Mouse (Mus musculus) midbrain, embryonic 11.5 days (tissue): Measurements from ENCODE around the gene Slc22a14. TPM values are rescaled to one million over a fixed set of nuclear protein-coding genes. Genes with fewer than 3 reads are reported as not detected.

Experiments used
- ATAC-seq: fragments of 200-750 bp; cut with Nextera tagmentation; 2 replicates; pipeline ENCODE4 v1.8.0; 2017; ENCODE audit warnings: moderate TSS enrichment, moderate library complexity; ENCODE audit not compliant: low FRiP score
- DNase-seq: peaks from one replicate; pipeline ENCODE4 v3.0.0; 2015; ENCODE audit warnings: low spot score; ENCODE audit errors: missing footprints
- H3K27ac ChIP-seq: fragments of 300-500 bp; sonication (generic); 2 replicates; pipeline ENCODE4 v1.5.1; 2014; ENCODE audit warnings: low read depth, low read length
- H3K27me3 ChIP-seq: fragments of 300-500 bp; sonication (generic); 2 replicates; pipeline ENCODE4 v1.6.1; 2014; ENCODE audit warnings: mild to moderate bottlenecking, low read length, moderate library complexity, mixed read lengths; ENCODE audit not compliant: control insufficient read depth, insufficient read depth
- H3K36me3 ChIP-seq: fragments of 300-500 bp; sonication (generic); 2 replicates; pipeline ENCODE4 v1.6.1; 2014; ENCODE audit warnings: mild to moderate bottlenecking, low read length, moderate library complexity, mixed read lengths; ENCODE audit not compliant: control insufficient read depth, insufficient read depth
- H3K4me1 ChIP-seq: fragments of 300-500 bp; sonication (generic); 2 replicates; pipeline ENCODE4 v1.6.1; 2014; ENCODE audit warnings: low read length; ENCODE audit not compliant: control insufficient read depth, insufficient read depth
- H3K4me2 ChIP-seq: fragments of 300-500 bp; sonication (generic); 2 replicates; pipeline ENCODE4 v1.6.1; 2014; ENCODE audit warnings: mild to moderate bottlenecking, moderate library complexity
- H3K4me3 ChIP-seq: fragments of 300-500 bp; sonication (generic); 2 replicates; pipeline ENCODE4 v1.5.1; 2014; ENCODE audit warnings: low read depth, low read length
- H3K9ac ChIP-seq: fragments of 300-500 bp; sonication (generic); 2 replicates; pipeline ENCODE4 v1.6.1; 2014; ENCODE audit warnings: low read length
- H3K9me3 ChIP-seq: fragments of 300-500 bp; sonication (generic); 2 replicates; pipeline ENCODE4 v1.6.1; 2016; ENCODE audit warnings: low read length; ENCODE audit not compliant: control insufficient read depth
- WGBS: fragments of 180-500 bp; shearing (Covaris S2); extraction: QIAGEN DNeasy Blood & Tissue Kit; methylation state at CpG from one replicate; pipeline ENCODE4 v1.1.7; 2014; 5-methylcytosine and 5-hydroxymethylcytosine counted together
- polyA plus RNA-seq: library from polyadenylated mRNA; unstranded; fragments of >200 nt; fragmentation: Nextera tagmentation; extraction: Ambion mirVana; gene quantifications from 2 replicates; pipeline ENCODE4 v1.2.1, GENCODE M21; 2014

Gene Slc22a14
- polyA plus RNA-seq, 1 experiment from 2014 or later: not detected

DNA sequence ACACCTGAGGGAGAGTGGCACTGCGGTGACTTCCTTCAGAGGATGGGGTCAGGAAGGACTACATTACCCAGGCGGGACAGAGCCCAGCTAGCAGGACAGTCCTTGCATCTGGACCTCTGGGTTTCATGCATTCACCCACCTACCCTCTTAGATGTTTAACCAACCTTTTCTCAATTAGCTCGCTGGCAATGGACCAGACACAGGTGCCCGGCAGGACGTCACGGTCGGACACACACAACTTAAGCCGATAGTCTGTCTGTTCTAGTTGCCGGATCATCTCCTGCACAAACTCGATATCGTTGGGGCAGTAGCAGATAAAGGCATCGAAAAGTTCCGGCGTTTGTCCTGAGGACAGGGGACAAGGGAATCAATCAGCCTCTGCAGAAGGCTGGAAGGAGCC lies 27.5 kb downstream of the Slc22a14 start:
- H3K4me3 ChIP-seq: no peak overlapping the region
- no peaks in the 10 kb centered on the region for H3K36me3 ChIP-seq
- DNase-seq (peak; percentile 47), ATAC-seq (no peak)
- peaks cover 11% of the 10 kb centered on the region for H3K4me1 ChIP-seq
- no peak overlapping the region for H3K27ac ChIP-seq
- no peak overlapping the region for H3K4me2 ChIP-seq
- 89% methylated on average over 14 of the region's 14 CpGs for WGBS
- H3K9ac ChIP-seq: no peak overlapping the region
- peaks cover 3% of the 10 kb centered on the region; the same call in 1 of the 2 replicates for H3K27me3 ChIP-seq
- H3K9me3 ChIP-seq: no peaks in the 10 kb centered on the region

DNA sequence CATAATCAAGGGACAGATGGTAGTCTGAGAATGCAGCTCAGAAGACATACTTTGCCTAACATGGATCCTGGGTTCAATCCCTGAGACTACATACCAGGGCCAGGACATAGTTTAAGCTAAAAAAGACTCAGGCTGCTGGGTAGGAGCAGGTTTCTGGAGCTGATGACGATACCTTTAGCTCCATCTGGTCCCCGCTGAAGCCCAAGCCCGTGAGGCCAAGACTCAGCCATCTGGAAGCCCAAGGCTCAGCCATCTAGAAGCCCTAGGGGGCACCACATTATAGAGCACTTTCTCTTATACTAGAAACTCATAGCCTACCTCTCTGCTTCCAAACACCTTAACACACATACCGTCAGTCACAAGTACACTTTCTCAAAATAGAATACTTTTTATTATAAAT lies 29.8 kb downstream of the Slc22a14 start:
- ATAC-seq: no peak
- no peaks in the 10 kb centered on the region for H3K36me3 ChIP-seq
- peaks cover 3% of the 10 kb centered on the region; the same call in 1 of the 2 replicates for H3K27me3 ChIP-seq
- no peaks in the 10 kb centered on the region for H3K9me3 ChIP-seq
- WGBS: 89% methylated on average over 4 of the region's 4 CpGs
- H3K27ac ChIP-seq: no peak overlapping the region
- no peak overlapping the region for H3K9ac ChIP-seq
- H3K4me1 ChIP-seq: 0 out of 2 replicates have a peak, but pooled peaks cover 2% of the 10 kb centered on the region
- no peak for DNase-seq
- no peak overlapping the region for H3K4me2 ChIP-seq
- no peak overlapping the region for H3K4me3 ChIP-seq

DNA sequence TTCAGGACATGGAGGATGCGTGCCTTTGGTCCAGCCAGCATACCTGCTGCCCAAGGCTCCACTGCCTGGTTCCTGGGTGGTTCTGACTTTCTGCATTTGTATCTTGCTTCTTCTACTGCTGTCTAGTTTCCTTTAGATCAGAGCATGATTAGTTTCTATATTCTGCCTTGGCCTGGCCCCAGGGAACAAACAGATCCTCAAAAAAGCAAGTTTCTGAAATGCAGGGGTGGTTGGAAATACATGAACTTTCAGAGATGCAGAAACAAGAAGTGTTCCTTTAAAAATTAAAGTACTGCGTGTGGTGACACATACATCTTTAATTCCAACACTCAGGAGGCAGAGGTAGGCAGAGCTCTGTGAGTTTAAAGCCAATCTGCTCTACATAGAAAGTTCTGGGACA lies 30.5 kb downstream of the Slc22a14 start:
- Histone ChIP-seq H3K27ac (no peak overlapping the region), H3K4me2 (no peak overlapping the region), H3K9ac (no peak overlapping the region), H3K9me3 (no peaks in the 10 kb centered on the region), H3K27me3 (peaks cover 3% of the 10 kb centered on the region; the same call in 1 of the 2 replicates), H3K4me1 (no peaks in the 10 kb centered on the region), H3K36me3 (no peaks in the 10 kb centered on the region), H3K4me3 (no peak overlapping the region)
- no peak for ATAC-seq
- WGBS: 85% methylated on average over 2 of the region's 2 CpGs
- no peak for DNase-seq

DNA sequence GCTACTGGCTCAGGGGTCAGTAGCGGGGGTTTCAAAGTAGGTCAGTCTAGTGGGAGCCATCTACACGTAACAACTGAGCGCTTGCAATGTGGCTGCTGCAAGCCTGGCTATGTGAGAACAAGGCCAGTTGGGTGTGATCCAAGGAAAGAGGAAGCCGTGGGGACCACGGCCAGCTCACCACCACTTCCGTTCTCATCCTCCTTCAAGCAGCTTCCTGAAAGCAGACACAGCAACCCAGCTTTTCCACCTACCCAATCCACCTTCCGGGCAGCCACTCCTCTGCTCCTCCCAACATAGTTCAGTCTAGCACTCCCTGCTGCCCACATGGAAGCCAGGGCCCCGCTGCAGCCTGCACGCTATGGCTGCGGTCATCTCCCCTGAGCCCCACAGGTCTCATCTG lies 31.0 kb downstream of the Slc22a14 start:
- Histone ChIP-seq H3K9me3 (no peaks in the 10 kb centered on the region), H3K4me3 (no peak overlapping the region), H3K27me3 (peaks cover 2% of the 10 kb centered on the region; the same call in 1 of the 2 replicates), H3K9ac (no peak overlapping the region), H3K27ac (no peak overlapping the region), H3K4me2 (no peak overlapping the region), H3K4me1 (no peaks in the 10 kb centered on the region), H3K36me3 (no peaks in the 10 kb centered on the region)
- DNase-seq (peak; percentile 35), ATAC-seq (no peak)
- whole genome bisulfite sequencing: 69% methylated on average over 10 of the region's 10 CpGs

DNA sequence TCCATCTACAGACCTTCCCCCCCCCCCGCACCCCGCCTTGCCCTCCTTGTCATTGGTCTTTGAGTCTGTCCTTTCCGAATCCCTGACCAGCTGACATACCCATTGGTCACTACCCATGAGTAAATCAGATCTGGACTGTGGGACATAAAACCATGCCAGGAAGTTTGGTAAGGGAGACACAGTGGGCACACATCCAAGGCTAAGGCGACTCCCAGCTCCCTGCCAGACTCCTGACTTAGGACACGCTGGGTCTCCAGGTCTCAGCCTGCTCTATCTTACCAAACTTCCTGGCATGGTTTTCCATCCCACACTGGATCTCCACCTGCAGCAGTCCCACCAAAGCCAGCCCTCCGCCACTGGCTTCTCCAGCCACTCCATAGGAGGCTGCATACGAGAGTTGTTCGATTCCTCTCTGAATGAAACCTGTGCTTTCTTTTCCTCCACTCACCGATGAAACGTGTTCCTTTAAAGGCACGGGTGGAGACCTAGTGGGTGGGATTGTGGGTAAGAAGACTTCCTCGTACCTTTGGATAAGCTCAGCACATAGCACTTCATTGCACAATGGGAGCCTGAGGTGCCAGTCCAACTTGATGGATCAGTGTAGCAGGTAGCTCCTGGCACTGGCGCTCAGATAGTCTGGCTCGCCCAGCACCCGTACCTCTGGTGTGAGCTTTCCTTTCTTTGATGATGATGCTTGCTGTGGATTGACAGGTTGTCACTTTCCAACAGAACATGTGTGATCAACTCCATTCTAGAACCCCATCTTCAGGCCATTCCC lies 35.0 kb downstream of the Slc22a14 start:
- H3K9me3 ChIP-seq: no peaks in the 10 kb centered on the region
- ATAC-seq: no peak

DNA sequence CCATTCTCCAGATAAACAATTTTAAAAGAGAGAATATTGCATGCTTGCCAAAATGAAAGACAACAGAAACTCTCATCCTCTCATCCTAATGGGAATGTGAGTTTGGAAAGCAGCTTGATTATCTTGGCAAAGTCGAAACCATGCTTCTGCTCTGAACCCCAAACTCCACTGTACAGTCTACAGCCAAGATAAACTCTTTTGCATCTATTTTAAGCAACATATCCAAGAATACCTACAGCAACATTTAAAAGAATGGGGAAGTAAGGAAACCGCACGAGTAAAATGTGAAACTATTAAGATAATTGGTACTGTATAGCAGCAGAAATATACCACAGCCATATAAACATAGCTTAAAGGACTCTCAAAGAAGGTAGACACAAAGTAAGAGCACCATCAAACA lies 36.9 kb downstream of the Slc22a14 start:
- Histone ChIP-seq H3K4me1 (no peaks in the 10 kb centered on the region; the same call in 1 of the 2 replicates), H3K9ac (no peak overlapping the region), H3K27ac (no peak overlapping the region), H3K27me3 (no peaks in the 10 kb centered on the region), H3K36me3 (no peaks in the 10 kb centered on the region), H3K9me3 (no peaks in the 10 kb centered on the region), H3K4me2 (no peak overlapping the region), H3K4me3 (no peak overlapping the region)
- DNase-seq: no peak
- WGBS: 81% methylated on average over 3 of the region's 3 CpGs
- no peak for ATAC-seq

More for the DNA sequence above, 35.0 kb downstream of the Slc22a14 start:
- H3K27me3 ChIP-seq: no peaks in the 10 kb centered on the region
- no peak overlapping the region for H3K9ac ChIP-seq
- H3K27ac ChIP-seq: no peak overlapping the region
- H3K36me3 ChIP-seq: no peaks in the 10 kb centered on the region
- no peaks in the 10 kb centered on the region for H3K4me1 ChIP-seq
- DNase-seq: peak; percentile 41
- H3K4me3 ChIP-seq: no peak overlapping the region
- H3K4me2 ChIP-seq: no peak overlapping the region
- 85% methylated on average over 15 of the region's 15 CpGs for WGBS

DNA sequence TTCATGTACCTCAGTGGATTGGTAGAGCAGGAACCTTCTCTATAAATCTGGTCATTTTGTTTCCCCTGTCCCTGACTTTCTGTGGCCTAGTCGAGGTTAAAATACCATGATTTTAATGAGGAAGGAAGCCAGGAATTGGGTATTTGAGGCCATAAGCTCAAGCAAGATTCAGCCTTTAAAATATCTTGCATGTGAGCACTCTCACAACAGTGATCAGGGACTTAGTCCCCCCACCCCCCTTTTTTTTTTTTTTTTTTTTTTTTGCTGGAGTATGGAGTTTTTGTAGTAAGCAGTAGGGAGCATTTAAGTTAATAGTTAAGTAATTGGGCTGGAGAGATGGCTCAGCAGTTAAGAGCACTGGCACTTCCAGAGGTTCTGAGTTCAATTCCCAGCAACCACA lies 41.2 kb downstream of the Slc22a14 start:
- peaks cover 8% of the 10 kb centered on the region for H3K4me1 ChIP-seq
- H3K9ac ChIP-seq: no peak overlapping the region
- DNase-seq (no peak), ATAC-seq (no peak)
- H3K4me3 ChIP-seq: no peak overlapping the region
- WGBS: 74% methylated on average over 1 of the region's 1 CpGs
- no peak overlapping the region for H3K4me2 ChIP-seq
- H3K9me3 ChIP-seq: no peaks in the 10 kb centered on the region
- no peaks in the 10 kb centered on the region for H3K27me3 ChIP-seq
- H3K36me3 ChIP-seq: no peaks in the 10 kb centered on the region
- no peak overlapping the region for H3K27ac ChIP-seq

DNA sequence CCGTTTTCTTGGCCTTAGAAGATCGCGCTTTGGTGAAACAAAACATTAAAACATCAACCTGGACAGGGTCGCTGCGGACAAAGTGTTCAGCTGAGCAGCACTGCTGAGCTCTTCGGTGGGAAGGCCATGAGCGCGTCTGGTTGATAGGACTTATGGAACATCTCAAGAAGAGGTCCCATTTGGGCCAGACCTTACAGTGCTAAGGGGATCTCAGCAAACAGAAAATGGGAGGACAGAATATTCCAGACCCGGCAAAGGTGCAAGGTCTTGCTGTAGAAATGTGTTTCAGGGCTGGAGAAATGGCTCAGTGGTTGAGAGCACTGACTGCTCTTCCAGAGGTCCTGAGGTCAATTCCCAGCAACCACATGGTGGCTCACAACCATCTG lies 42.1 kb downstream of the Slc22a14 start:
- Histone ChIP-seq H3K4me2 (peak overlapping the region; percentile 69), H3K9ac (peak overlapping the region; percentile 79), H3K36me3 (no peaks in the 10 kb centered on the region), H3K27ac (peak overlapping the region; percentile 83), H3K27me3 (no peaks in the 10 kb centered on the region), H3K4me1 (peaks cover 8% of the 10 kb centered on the region), H3K9me3 (no peaks in the 10 kb centered on the region), H3K4me3 (peak overlapping the region; percentile 87)
- 9% methylated on average over 9 of the region's 9 CpGs for WGBS
- ATAC-seq (no peak), DNase-seq (no peak)

DNA sequence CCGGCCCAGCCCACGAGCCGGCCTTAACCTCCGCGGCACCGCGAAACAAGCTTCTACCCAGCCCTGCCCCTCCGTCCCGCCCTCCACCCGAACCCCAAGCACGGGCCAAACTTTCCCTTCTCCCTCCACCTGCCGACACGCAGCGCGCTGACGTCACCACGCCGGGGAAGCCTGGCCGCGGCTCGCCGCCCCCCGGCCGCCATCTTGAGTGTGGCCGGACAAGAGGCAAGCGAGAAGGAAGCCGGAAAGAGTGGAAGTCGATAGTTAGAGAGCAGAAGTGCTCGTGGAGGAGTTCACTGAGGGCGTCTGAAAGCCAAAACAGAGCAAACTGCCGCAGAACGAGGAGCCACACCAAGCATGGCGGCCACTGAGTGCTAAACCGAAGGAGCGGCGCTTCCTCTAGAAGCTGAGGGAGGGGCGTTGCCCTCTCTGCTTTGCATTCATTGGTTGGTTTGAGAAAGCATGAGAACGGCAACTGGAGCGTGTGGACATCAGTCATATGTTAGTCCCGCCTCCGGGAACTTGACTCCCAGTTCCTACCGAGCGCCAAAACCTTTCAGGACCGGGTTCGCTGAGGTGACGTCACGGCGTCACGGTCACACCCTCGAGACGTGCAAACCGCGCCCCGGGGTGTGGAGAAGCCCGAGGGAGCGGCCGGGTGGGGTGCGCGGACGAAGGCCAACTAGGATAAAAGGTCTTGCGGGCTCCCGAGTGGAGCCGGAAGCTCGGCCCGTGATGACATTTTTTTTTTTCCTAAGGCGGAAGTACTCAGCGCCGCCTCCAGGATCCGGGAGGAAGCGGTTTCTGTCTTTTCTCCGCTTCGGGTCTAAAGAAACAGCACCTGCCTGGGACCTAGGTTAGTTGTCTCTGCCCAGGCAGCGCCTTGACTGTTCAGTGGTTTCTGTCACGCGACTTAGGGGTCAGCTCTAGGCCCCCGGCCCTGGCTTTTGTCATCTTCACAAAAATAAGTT lies 42.8 kb downstream of the Slc22a14 start, which contains the start of gene Oxsr1:
Oxsr1 (minus strand) TSS at position 139 of the 971 bp plus-strand sequence.
- Histone ChIP-seq H3K4me2 (peak within 1 kb of the TSS; percentile 69), H3K4me1 (peaks cover 8% of the 10 kb centered on the region), H3K27me3 (no peaks in the 10 kb centered on the region), H3K9me3 (no peaks in the 10 kb centered on the region), H3K36me3 (no peaks in the 10 kb centered on the region), H3K27ac (peak within 1 kb of the TSS; percentile 83), H3K4me3 (peak within 1 kb of the TSS; percentile 87), H3K9ac (peak within 1 kb of the TSS; percentile 79)
- WGBS: under 1% methylated on average over 75 of the region's 76 CpGs
- peak; percentile 99 for DNase-seq
- peak; percentile 97 for ATAC-seq
